Mouse (Mus musculus) kidney, postnatal 10 days (tissue): ENCODE data around the gene Parp9.

Experiments used
- DNase-seq: peaks from one replicate; pipeline ENCODE4 v3.0.0; 2021; ENCODE audit warnings: mixed read lengths

The Parp9 gene

DNA sequence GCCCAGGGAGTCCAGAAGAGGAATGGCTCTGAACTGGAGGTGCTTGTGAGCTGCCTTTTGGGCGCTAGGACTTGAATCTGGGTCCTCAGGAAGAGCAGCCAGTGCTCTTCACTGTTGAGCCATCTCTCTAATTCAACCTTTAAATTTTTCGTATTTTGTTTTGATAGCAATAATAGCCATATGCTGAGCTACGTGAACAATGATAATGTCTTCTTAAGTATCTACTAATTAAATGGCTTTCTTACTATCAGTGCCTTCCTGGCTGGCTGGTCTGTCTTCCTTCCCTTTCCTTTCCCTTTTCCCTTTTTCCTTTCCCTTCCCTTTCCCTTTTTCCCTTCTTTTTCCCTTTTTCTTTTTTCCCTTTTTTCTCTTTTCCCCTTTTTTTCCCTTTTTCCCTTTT is 70.1 kb downstream of the Parp9 start:
- DNase-seq = no peak

GRCm38 (mm10) chr16:36016335-36016734 is 78.1 kb downstream of the Parp9 start:
- DNase-seq = no peak
